Mouse (Mus musculus) spleen, postnatal 36 days (tissue): ENCODE measurements around the gene Sec1.

Source experiments
- DNase-seq, 2 experiments: peaks; one replicate each; pipeline ENCODE4 v3.0.0; 2022; ENCODE audit warnings: low spot score in 2 of 2, mixed read lengths in 1 of 2

The Sec1 gene

DNA sequence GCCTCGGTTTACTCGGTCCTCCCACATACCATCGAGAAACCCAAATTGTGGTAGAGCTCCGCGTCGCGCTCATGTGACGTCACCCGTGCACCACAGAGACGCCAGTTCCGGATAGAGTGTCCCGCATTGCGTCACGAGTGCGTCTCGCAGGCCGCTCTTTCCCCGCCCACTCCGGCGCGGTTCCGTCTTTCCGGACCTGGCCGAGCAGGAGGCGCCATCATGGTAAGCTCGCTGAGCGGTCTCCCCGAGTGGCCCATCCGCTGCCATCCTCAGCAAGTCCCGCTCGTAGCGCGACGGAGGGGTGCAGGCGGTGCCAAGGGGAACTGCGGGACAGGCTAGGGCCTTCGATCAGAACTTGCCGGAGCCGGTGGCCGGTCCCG, 23.7 kb upstream of the Sec1 start, which contains the start of gene Sphk2:
Sphk2 (minus strand) TSS at position 85 of the 380 bp plus-strand sequence.
- peak; percentile 94 to 97 for DNase-seq

GRCm38 (mm10) chr7:45716952-45717917, 23.0 kb upstream of the Sec1 start:
- DNase-seq, result no peak

GRCm38 (mm10) chr7:45716460-45716857, 22.3 kb upstream of the Sec1 start:
- DNase-seq, result no peak

DNA sequence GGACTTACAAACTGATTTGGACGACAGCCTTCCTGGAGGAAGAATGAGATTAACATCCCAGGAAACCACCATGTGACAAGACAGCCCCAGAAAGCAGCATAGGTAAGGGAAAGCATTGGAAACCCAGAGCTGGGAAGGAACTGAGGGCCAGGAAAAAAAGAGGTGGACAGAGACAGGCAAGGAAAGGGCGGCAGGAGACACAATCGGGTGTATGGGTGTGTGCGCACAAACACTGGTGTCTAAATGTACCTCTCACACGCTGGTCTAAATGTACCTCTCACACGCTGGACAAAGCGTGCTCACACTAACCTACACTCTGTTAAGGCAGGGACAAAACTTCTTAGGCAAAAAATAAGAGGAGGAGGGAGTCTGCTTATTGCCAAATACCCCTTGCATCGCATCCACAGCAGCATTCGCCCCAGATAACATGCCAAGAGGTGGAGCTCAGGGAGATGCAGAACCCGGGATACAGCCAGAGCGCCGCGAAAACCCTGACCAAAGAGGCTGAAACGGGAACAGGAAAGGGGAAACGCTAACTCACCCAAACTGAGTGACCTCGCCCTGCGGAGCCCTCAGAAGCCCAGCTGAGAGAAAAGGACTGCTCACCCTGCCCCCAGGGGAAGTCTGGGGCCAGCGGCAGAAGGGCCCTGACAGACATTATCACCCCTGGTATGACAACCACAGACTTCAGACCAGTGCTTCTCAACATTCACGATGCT, 21.7 kb upstream of the Sec1 start:
- peak in 1 of 2 experiments; percentile 51 for DNase-seq

- DNase-seq, result peak; percentile 97 to 98
Measured at GRCm38 (mm10) chr7:45715090-45715708, 21.0 kb upstream of the Sec1 start, which contains the start of gene Rpl18. TSS of gene Rpl18 (plus strand) at chr7:45715457.

DNA sequence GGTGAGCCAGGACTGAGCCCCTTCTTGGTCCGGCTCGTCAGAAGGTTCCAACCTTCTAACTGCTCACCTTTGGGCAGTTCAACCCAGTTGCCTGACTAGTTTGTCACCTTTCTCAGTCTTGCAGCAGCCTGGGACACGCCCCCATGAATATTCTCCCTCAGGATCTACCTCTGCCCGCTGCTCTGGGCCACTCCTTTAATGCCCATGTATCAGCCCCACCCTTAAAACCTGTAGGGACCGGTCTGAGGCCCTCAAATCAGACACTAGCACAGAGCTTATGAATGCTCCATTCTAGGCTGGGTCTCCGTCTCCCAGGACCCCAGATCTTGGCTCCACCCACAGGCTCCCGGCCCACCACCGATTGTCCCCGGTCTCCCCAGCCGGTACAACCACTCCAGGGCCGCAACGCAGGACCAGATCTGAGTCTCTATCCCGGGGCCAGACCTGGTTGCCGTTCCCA, 20.5 kb upstream of the Sec1 start:
- no peak for DNase-seq

DNA sequence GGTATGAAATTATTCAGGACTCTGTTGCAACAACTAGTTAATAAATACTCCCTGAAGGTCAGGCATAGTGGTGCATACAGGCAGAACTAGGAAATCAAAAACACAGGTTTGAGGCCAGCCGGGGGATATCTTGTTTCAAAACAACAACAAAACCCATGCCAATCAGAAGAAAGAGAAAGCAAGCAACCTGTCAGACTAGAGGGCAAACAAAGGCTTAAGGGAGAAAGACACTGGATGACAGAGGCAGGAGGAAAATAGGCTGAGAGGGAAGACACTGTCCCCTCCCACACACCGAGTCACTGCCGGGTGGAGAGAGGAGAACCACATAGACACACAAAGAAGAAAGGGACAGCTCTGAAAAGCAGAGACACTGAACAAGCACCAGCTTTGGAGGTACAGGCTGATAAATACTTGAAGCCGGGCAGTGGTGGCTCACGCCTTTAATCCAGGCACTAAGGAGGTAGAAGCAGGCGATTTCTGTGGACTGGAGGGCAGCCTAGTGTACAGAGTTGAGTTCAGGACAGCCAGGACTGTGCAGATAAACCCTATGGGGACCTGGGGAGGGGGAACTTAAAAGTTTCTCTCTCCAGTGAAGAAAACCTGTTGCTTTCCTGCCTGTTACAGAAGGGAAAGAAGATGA, 19.8 kb upstream of the Sec1 start:
- DNase-seq, result no peak

DNA sequence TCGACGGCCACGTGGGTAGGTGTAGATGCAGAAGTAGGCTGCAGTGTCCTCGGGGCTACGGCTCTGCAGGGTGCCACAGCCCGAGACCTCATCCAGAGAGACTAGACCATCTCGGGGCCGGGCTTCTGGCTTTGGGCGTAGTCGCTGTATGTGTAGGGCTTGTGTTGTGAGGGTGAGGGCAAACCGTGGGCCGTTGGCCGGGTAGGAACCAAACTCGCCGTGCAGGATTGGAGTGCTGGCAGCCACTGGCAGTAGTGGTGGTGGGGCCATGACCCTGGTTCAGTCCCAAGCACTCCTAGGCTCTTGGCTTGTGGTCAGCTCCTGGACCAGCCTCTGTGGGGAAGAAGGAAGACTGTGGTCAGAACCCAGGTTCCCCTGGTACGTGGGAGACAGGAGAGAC, 19.2 kb upstream of the Sec1 start:
- no peak for DNase-seq

DNA sequence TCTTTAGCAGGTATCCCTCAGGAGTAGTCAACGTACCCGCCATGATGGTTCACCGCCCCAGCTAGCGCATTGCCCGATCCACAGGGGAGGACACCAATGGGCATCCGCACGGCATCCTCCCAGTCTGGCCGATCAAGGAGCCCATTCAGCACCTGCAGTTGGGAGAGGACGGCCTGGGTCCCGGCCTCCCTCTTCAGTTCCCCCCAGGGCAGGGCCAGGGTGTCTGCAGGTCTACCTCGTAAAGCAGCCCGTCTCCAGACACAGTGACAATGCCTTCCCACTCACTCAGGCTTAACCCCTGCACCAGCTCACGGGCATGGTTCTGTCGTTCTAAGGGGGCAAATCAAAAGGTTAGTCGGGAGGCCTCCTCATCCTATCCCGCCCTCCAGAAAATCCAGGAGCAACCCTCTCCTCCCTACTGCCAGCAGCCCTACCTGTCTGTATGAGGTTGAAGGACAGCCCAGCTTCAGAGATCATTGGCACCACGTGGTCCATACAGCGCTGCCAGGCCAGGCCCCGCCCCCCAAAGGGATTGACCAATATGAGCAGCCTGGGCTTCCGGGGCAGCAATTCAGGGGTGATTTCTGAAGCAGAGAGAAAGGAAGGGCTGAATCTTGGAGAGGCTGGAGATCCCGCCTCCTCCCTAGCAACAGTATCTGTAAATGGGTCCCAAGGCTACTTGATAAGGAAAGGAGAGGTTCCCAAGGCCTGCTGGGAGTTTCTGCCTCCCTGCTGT, 18.0 kb upstream of the Sec1 start:
- no peak for DNase-seq

GRCm38 (mm10) chr7:45711316-45712021, 17.3 kb upstream of the Sec1 start:
- DNase-seq, result no peak

DNA sequence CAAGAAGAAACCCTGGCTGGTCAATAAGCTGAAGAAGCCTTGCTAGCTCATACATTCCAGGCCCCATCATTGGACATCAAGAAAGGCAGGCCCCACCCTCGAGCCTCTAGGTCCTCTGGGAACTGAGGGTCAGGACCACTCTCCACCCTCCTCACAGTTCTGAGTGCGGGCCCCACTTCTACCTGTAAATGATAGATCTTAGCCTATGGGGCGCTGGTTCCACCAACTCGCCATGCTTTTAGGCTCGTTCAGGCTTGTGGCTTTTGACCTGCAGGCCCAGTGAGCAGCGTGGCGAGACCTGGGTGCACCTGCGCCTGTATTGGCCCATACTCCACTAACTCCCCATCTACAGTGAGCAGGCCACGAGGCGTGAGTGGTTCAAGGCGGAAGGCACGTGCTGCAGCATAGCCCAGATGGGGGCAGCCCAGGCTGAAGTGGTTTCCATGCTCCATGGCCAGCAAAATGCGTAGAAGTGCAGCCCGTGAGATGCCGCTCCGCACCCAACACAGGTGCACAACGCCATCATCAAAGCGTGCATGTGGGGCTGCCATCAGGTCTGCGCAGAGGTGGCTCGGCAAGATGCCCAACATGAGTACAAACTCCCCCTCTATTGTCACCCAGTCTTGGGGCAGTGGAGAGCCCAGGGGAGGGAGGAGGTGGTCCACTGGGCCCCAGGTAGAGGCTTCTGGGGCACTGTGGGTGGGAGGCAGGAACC, 16.4 kb upstream of the Sec1 start:
- DNase-seq, result no peak

- DNase-seq, result no peak
Measured at GRCm38 (mm10) chr7:45709677-45710355, 15.6 kb upstream of the Sec1 start.

- no peak for DNase-seq
Measured at GRCm38 (mm10) chr7:45709036-45709435, 14.8 kb upstream of the Sec1 start.

- peak in 1 of 2 experiments; percentile 42 for DNase-seq
Measured at GRCm38 (mm10) chr7:45708221-45708761, 14.1 kb upstream of the Sec1 start.

DNA sequence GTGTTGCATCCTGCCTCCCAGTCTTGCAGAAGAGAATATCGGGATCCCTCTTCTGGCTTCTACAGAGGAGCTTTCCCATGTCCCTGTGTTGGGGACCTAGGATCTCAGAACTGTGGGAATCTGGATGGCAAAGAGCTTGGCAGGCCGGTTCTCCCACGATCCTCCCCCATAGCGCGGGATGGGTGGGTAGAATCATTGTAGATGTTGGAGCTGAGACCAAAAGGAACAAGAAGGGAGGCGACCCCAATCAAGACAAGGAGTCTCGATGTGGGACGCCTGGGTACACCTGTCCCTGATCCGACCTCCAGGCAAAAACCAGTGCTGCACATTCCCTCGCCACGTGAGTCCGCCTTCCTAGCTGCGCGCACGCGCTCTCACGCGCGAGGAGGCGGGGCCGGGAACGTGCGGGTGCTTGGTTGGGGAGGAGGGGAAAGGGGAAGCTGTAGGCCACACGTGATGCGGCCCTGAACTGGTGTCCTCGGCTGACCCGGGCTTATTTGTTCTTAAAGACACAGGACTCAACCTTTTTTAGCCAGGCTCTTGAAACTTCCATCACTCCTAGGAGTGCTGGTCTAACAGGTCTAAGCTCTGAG, 13.3 kb upstream of the Sec1 start:
- peak; percentile 94 for DNase-seq

DNA sequence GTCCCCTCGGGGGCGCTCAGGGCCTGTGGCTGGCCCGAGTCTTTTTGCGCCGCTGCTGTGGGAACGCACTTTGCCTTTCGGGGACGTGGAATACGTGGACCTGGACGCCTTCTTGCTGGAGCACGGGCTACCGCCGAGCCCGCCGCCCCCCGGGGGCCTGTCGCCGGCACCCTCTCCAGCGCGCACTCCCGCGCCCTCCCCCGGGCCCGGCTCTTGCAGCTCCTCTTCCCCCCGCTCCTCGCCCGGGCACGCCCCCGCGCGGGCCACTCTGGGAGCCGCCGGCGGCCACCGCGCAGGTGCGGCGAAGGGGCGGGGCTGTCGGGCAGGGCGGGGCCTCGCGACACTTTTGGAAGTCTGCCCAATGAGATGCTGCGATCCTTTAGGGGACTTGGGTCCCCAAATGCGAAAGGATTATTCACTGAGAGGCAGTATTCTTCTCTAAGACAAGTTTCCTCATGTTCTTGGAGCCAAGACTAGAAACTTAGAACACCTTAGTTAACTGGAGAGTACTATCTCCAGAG, 12.6 kb upstream of the Sec1 start:
- DNase-seq, result peak; percentile 88

GRCm38 (mm10) chr7:45705873-45706281, 11.7 kb upstream of the Sec1 start:
- DNase-seq, result peak; percentile 58 to 68

DNA sequence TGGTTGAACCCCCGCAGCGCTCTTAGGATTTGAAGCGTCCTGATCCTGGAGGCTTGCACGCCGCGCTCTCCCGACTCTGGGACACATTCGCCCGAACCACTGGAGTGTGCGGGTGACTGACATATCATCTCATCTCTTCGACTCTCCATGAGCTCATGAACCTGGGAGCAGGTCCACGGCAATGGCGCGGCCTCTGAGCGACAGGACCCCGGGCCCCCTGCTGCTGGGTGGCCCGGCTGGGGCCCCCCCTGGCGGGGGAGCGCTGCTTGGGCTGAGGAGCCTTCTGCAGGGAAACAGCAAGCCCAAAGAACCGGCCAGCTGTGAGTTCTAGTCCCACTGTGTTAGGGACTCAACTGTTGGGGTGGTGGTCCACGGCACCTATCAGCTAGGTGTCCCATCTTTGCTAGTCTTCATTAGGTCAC, 11.3 kb upstream of the Sec1 start:
- no peak for DNase-seq
